Mouse (Mus musculus) erythroid progenitor cell, adult 5-6 weeks (primary cell): ENCODE measurements around the gene Ldlrad3. TPM values are rescaled to one million over a fixed set of nuclear protein-coding genes. Genes with fewer than 3 reads are reported as not detected.

Source experiments
- ATAC-seq: replicated peaks from 2 replicates; pipeline ENCODE4 v1.8.0; 2016; ENCODE audit warnings: moderate number of reproducible peaks, mild to moderate bottlenecking, moderate TSS enrichment, inconsistent platforms; ENCODE audit not compliant: poor library complexity, low FRiP score, severe bottlenecking
- total RNA-seq, 2 experiments: library from RNA; stranded (forward) in 1 of 2; stranded (reverse) in 1 of 2; fragments of 150-400 nt in 1 of 2; fragments of 186-747, 209-891 nt in 1 of 2; gene quantifications; 2 replicates each; pipeline versions ENCODE4 v1.2.3 to v1.2.4; 2015 to 2017; ENCODE audit warnings: low replicate concordance in 2 of 2

Gene Ldlrad3
- total RNA-seq, 2 experiments from 2014 or later = 2.2 to 8.8 TPM

- no peak for ATAC-seq
These were observed 64.6 kb downstream of the Ldlrad3 start for GRCm38 (mm10) chr2:102121440-102122145.

- no peak for ATAC-seq
These were observed 66.3 kb downstream of the Ldlrad3 start for GRCm38 (mm10) chr2:102119751-102120505.

- no peak for ATAC-seq
These were observed 67.2 kb downstream of the Ldlrad3 start for GRCm38 (mm10) chr2:102118988-102119460.

- no peak for ATAC-seq
These were observed 68.8 kb downstream of the Ldlrad3 start for GRCm38 (mm10) chr2:102117402-102117760.

GRCm38 (mm10) chr2:102116521-102117401, 69.4 kb downstream of the Ldlrad3 start:
- ATAC-seq = no peak

- no peak for ATAC-seq
These were observed 72.4 kb downstream of the Ldlrad3 start for GRCm38 (mm10) chr2:102113801-102114200.

GRCm38 (mm10) chr2:102113323-102113722, 72.9 kb downstream of the Ldlrad3 start:
- ATAC-seq = no peak

GRCm38 (mm10) chr2:102111906-102112499, 74.2 kb downstream of the Ldlrad3 start:
- ATAC-seq = no peak

GRCm38 (mm10) chr2:102110306-102110705, 75.9 kb downstream of the Ldlrad3 start:
- ATAC-seq = no peak

- no peak for ATAC-seq
These were observed 78.9 kb downstream of the Ldlrad3 start for GRCm38 (mm10) chr2:102107280-102107679.

GRCm38 (mm10) chr2:102106728-102107127, 79.5 kb downstream of the Ldlrad3 start:
- ATAC-seq = no peak

GRCm38 (mm10) chr2:102105454-102105853, 80.7 kb downstream of the Ldlrad3 start:
- no peak for ATAC-seq

- no peak for ATAC-seq
These were observed 82.2 kb downstream of the Ldlrad3 start for GRCm38 (mm10) chr2:102103955-102104354.

- ATAC-seq = no peak
These were observed 85.7 kb downstream of the Ldlrad3 start for GRCm38 (mm10) chr2:102100490-102100889.

- no peak for ATAC-seq
These were observed 86.3 kb downstream of the Ldlrad3 start for GRCm38 (mm10) chr2:102099702-102100450.

GRCm38 (mm10) chr2:102099261-102099660, 86.9 kb downstream of the Ldlrad3 start:
- no peak for ATAC-seq

GRCm38 (mm10) chr2:102094773-102095172, 91.4 kb downstream of the Ldlrad3 start:
- no peak for ATAC-seq

GRCm38 (mm10) chr2:102094281-102094680, 91.9 kb downstream of the Ldlrad3 start:
- ATAC-seq = no peak

- ATAC-seq = no peak
These were observed 93.6 kb downstream of the Ldlrad3 start for GRCm38 (mm10) chr2:102092579-102092978.
